Mouse (Mus musculus): ENCODE results near the gene Wnt3a. TPM values are rescaled to one million over a fixed set of nuclear protein-coding genes. Genes with fewer than 3 reads are reported as not detected.

Wnt3a gene
- polyA plus RNA-seq, 1 experiment: not detected

DNA sequence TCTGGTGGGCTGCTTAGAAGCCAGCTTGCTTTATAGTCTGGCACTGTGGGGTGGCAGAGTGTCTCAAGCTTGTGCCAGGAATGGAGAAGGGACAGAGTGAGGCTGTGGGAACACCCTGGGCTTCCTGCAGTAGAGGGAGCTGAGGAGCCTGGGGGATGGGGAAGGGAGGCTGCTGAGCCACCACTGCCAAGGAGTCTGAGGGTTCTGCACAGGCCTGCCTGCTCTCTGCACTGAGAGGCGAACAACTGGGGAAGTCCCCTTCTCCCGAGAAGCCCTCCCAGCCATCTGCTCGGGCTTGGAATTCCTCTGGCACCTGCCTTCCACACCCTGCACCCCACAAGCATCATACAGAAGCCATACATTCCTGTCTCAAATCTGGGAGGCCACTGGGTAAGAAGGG, 48.7 kb downstream of the Wnt3a start:
- TF ChIP-seq GATA1 (IDR thresholded peaks at IDR 0.05; ENCODE audit: low read length): no peak

DNA sequence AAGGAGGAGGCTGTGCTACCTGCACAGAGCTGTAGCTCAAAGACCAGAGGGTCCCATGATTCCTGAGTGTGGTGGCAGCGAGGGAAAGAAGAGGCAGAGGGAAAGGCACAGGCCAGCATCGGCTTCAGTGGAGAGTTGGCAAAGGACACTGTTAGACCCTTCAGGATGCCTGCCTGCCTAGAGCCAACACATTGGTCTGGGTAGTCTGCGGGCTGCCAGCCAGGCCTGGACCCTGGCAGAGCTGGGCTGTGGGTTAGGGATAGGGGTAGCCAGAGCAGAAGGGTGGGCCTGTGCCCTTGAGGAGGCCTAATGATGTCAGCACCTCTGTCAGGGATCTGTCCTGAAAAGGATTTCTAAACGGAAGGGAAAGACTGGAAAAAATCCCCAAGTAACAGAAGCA, 50.8 kb downstream of the Wnt3a start:
- TF ChIP-seq GATA1 (IDR thresholded peaks at IDR 0.05; ENCODE audit: low read length): no peak

DNA sequence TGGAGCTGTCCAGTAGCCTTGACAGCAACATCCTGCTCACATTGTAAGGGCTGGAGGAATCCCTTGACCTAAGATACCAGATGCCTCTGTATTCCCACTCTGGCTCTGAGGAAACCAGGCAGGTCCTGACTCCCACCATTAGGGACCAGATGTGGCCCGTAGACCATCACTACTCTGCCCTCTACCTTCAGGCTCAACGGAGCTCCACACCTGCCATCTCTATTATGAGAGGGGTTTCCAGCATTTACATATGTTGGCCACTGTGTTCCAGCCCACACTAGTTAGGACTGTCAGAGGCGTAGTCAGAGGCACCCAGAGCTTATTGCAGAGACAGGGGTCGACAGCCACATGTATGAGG, 51.1 kb downstream of the Wnt3a start:
- TF ChIP-seq GATA1 (IDR thresholded peaks at IDR 0.05; ENCODE audit: low read length): no peak

DNA sequence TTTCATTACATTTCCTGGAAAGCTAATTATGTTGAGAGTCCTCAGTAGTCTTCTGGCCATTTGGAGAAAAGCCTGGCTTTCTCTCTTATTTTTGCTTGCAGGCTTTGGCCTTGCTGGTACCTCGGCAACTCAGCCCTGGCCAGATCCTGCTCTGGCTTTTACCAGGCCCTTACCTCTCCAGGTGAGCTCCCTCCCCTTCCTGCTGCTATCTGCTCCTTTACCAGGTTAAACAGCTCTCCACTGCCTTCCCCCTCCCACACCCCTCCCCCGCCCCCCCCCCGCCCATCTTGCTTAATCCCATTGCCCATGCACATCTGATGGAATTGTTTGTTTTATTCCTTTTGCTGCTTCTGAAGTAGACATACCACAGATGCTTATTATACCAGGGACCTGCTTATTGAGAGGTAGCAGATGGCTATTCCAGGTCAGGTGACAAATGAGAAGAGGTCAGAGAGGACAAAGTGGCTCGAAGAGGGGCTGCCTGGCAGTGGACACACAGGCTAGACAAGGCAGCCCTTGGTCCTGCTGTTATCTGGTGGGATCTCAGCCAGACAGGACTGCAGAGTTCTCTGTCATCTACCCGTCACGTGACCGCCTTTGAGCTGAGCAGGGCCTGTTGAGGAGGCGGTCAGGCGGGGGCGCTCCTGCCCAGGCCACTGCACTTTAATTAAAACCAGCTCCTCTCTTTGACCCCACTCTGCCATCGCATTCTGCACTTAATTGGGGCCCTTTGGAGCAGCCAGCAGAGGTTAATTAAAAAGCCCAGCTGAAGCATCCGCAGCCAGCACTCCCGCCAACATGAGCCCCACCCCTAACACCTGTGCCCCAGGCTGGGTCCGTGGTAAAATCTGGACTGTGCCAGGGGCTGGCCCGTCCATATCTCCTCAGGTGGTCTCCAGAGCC, 51.8 kb downstream of the Wnt3a start:
- no peak for TF ChIP-seq GATA1 (IDR thresholded peaks at IDR 0.05; ENCODE audit: low read length)

DNA sequence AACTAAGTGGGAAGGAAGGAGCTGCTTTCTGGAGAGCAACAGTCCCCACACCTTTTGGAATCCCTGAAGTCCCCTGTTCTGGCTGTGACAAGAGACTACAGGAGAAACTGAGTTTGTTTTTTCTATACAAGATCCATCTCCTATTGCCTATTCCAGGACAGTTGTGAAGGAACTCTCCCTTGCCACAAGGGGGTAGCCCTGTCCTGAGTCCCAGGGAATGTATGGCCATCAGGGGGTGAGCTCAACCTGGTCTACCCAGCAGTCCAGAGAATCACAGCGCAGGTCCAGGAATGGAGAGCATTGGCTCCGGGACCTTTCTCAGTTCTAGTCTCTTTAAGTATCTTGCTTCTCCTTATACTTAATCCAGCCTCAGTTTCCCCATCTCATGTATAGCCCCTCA, 57.8 kb downstream of the Wnt3a start:
- TF ChIP-seq GATA1 (IDR thresholded peaks at IDR 0.05; ENCODE audit: low read length): no peak

DNA sequence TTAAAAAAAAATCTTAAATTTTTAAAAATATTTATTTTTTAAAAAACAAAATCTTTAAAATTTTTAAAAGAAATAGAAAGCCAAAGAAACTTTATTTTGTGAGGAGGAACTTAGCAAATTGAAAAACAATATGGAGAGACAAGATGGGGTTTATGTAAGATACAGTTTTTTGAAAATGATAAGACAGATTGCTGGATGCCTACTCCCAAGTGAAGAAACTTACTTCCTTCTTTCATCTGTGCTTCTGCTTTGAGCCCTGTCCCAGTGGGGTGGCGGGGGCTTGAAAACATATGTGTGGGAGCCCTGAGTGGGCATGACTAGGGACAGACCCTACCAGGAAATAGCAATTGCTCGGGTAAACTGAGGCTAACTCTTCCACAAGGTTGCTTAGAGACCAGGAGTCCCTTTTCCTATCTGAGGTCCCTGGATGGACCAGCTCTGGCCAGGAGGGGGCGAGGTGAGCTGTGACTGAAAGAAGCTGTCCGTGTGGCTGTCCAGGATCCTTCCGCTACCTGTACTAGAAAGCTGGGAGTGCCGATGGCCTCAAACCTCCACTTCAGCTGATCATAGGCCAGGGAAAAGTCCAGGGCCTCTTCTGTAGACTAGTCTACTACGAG, 60.3 kb downstream of the Wnt3a start:
- no peak for TF ChIP-seq GATA1 (IDR thresholded peaks at IDR 0.05; ENCODE audit: low read length)

DNA sequence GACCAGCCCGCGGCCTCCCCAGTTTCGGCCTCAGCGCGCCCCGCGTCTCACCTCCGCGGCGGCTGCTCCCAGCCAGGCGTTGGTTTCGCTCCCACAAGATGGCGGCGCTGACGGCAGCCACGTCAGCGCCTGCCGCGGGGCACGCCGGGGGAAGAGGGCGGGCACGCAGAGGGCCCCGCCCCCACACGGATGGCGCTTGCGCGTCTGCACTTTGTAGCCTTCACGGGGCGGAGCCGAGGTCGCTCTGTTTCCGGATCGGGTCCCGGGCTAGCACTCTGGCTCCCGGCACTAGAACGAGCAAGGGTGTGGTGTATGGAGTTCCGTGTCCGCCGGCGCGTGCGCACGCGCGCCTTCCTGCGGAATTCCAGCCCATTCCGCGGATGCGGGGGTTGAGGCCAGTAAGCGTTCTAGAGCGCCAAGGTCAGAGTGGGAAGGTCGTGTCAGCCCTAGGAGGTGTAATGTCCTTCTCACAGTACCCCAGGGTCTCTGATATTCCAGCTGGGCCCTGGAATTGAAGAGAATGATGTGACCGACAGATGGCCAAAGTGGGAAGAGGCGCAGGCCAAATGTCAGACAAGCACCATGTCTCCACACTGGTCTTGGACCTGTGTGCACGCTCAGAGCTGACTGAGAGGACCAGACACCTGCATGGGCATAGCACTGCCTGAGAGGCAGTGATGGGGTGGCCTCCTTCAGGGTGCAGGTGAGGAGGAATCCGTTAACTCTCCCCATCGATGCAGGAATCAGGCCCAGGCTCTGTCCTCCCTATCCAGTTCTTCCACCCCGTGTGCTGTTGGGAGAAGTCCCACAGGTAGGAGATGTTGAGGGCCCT, 62.2 kb downstream of the Wnt3a start, which contains the start of gene Arf1:
Arf1 (minus strand) TSS at position 149 of the 832 bp plus-strand sequence.
- TF ChIP-seq GATA1 (IDR thresholded peaks at IDR 0.05; ENCODE audit: low read length): no peak

DNA sequence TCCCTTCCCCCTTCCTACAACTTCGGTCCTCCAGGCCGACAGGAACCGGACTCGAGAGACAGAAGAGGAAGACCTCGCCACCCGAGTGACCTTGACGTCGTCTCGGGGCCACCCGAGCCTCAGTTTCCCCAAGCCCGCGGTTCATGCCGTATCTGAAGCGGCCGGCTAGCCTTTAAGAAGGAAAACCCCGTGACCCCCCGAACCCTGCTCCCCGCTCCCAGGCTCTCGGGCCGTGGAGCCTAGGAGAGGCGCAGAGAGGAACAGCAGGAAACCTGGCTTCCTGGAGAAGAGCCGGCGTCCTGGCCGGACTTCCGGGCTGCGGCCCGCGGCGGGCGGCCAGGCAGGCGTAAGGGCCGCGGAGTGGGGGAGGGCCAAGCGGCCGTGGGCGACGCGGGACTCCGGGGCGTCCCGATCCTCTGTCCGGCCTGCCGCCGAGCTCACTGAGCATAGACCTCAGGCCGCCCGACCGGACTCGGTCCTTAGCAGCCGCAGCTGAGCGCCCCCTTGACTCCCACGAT, 62.9 kb downstream of the Wnt3a start:
- TF ChIP-seq GATA1 (IDR thresholded peaks at IDR 0.05; ENCODE audit: low read length): no peak

DNA sequence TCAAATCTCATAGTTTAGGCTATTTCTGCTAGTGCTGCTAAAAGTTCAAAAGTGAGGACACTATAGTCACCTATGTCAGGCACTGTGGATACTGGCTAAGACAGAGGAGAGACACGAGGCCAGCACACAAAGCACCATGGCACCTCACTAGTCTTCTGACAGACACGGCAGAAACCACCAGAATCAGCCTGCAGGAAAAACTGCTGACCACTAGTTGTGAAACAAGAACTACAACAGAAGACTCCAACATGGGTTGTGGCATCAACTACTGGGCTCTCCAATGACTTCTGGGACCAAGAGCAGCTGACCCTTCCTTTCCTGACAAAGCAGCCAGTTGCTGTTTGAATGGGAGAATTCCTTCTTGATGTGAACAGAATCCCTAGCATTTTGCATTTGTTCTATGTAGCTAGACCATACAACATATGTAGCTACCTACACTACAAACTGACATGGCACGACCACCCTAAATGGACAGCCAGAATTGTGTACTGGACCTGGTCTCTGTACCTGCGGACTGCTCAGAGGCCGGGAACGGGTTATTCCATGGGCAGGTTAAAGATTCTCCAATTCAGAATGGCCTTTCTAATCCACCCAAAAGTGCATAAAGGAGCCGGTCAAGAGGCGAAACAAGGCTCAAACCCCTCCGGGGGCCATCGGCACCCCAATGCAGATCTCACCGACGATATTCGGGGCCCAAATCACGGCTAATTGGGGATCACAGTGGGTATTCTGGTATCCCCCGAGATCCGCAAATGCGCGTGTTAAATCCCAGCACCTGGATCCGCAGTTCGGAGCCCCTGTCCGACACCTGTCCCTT, 63.6 kb downstream of the Wnt3a start:
- TF ChIP-seq GATA1 (IDR thresholded peaks at IDR 0.05; ENCODE audit: low read length): no peak

DNA sequence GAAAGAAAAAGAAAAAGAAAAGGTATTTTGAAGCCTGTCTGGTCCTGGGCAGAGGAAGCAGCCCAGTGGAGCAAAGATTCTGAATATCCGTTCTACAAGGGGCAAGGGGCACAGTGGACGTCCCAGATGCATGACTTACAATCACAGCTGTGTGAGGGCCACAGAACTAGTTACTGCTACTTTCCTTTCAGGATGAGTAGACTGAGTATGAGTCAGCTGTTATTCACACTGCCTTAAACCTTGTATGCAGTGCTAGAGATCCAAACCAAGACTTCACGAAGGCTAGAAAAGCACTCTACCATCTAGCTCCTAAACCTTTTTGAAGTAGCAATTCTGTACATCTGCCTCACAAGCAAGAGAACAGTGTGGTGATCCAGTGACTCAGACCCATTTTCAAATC, 64.3 kb downstream of the Wnt3a start:
- no peak for TF ChIP-seq GATA1 (IDR thresholded peaks at IDR 0.05; ENCODE audit: low read length)

DNA sequence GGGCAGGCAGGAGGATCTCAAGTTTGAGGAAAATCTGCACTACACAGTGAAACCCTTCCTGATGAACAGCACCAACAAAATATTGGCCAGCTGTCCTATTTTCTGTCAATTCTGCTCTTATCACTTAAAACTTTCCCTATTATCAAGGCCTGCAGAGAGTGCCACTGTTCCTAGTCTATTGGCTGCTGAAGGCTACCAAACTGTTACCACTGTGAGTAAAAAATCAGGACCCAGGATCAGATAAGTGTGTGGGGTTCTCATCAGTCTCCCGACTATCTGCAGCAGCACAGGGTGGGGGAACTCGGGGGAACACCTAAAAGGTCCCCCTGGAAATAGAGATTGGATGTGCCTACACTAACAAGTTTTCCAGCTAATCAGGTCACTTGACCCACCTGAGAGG, 65.4 kb downstream of the Wnt3a start:
- no peak for TF ChIP-seq GATA1 (IDR thresholded peaks at IDR 0.05; ENCODE audit: low read length)

DNA sequence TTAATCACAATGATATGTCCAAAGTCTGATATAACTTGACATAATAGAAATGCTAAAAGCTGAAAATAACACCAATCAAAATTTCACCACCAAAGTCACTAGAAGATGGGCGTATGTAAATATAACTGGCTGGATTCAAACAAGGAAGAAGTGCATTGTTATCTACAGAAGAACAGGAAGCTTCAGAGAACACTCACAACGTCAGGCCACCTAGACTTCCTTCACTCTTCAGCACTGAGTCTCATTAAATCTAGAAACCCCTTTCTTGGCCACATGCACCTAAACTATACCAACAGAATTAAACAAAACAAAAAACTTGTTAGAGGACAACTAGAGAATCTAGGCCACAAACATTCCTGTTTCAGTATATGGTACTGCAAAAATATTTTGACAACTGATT, 66.1 kb downstream of the Wnt3a start:
- TF ChIP-seq GATA1 (IDR thresholded peaks at IDR 0.05; ENCODE audit: low read length): no peak

DNA sequence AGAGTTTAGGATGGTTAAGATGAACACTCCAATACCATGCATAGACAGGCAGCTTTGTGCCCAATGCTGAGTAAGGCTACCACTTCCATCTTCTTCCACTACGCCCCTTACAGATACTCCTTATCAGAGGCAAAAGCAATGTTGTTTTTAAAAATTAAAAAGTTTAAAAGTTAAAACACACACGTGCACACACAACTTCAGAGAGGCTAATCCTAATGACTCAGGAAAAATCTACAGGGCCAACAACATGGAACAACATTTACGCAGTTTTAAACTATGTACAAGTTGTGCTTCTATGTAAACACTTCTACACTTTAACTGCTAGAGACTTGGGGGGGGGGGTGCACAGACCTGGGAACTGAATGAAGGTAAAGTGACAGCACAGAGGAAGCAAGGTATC, 66.5 kb downstream of the Wnt3a start:
- no peak for TF ChIP-seq GATA1 (IDR thresholded peaks at IDR 0.05; ENCODE audit: low read length)

DNA sequence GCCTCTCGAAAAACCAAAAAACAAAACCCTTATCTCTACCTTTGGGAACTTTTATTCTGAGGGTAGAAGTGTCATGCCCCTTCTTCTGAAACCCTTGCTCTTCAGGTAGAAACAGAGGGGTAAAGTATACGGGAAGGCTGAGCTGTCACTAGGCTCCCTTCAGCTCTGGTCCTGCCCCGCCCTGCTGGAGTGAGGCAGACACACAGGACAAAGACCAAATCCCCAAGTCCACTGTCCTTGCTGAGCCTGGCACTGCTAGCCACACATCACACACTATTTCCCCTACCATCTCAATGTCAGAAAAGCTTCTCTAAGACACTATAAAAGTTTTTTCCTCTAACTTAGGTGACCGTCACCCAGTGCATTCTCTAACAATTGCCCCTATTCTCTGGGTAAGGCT, 68.2 kb downstream of the Wnt3a start:
- TF ChIP-seq GATA1 (IDR thresholded peaks at IDR 0.05; ENCODE audit: low read length): no peak

DNA sequence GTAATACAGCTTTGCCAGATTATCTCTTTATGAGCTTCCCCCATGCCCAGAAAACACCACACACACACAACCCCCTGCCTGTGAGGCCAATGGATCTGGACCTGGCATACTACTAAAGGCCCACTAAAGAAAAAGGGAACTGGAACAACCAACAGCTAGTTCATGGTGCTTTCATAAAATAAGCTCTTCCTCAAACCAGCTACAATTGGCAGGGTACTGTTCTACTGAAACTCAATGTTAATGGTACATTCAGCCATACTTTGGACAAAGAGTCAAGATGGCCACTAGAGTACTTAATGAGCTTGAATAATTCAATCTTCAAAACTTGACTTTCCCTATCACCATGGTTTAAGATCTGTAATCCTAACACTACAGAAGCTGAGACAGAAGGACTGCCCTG, 68.9 kb downstream of the Wnt3a start:
- no peak for TF ChIP-seq GATA1 (IDR thresholded peaks at IDR 0.05; ENCODE audit: low read length)
